Mouse (Mus musculus) hematopoietic stem cell, adult 5-6 weeks (primary cell): Measurements from ENCODE around the gene Dsel. TPM values are rescaled to one million over a fixed set of nuclear protein-coding genes. Genes with fewer than 3 reads are reported as not detected.

Experiments
- ATAC-seq, 2 experiments: fragments of 125-278 bp in 1 of 2; replicated peaks in 1 of 2; 2 replicates each; pipeline ENCODE4 v1.8.0; 2016 to 2017; ENCODE audit warnings: inconsistent platforms in 2 of 2, mild to moderate bottlenecking in 2 of 2, moderate number of reproducible peaks in 2 of 2, low read depth in 1 of 2, moderate TSS enrichment in 1 of 2; ENCODE audit not compliant: low FRiP score in 2 of 2, poor library complexity in 2 of 2, severe bottlenecking in 2 of 2, insufficient read depth in 1 of 2, low TSS enrichment in 1 of 2
- total RNA-seq: library from RNA; stranded (forward); fragments of 172-1452, 232-1000 nt; gene quantifications from 2 replicates; pipeline ENCODE4 v1.2.3, GENCODE M21; 2017

Dsel gene
- total RNA-seq: 8.5 and 9.5 TPM in 2 replicates

DNA sequence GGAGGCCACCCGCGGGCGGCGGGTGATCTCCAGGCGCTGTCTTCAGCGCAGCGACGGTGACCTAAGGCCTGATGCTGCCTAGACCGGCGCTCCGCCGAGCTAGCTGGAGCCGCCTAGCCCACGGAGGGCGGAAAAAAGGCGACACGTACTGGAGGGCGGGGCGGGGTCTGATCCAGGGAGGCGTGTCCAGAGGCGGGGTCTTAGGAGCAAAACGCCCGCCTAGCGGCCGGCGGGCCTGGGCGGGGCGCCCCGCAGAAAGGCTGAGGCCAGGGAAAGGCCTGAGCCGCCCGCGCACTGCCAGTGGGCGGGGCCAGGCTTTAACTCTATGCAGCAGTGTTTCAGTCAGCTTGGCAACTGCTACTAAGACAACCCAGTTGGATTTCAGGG is at the start of gene Dsel:
Gene Dsel (minus strand): TSS at position 140 of the 387 bp plus-strand sequence.
- ATAC-seq: peak; percentile 93 to 94

DNA sequence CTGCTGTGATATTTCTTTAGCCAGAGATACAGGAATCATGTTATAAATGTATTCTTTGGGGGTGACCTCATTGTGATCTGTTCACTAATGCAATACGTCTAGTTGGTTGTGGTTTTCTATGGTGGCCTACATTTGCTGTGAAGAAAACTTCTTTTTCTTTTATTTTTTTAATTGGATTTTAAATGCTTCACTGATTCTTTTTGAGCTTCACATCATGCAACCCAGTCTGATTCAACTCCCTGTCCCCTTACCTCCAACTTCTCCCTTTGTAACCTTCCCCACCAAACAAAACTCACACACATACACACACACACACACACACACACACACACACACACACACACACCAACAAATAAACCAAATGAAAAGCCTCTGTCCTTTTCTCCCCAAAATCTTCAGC is 46.7 kb upstream of the Dsel start:
- ATAC-seq: no peak

GRCm38 (mm10) chr1:111883336-111883735 is 18.6 kb upstream of the Dsel start:
- ATAC-seq: no peak

DNA sequence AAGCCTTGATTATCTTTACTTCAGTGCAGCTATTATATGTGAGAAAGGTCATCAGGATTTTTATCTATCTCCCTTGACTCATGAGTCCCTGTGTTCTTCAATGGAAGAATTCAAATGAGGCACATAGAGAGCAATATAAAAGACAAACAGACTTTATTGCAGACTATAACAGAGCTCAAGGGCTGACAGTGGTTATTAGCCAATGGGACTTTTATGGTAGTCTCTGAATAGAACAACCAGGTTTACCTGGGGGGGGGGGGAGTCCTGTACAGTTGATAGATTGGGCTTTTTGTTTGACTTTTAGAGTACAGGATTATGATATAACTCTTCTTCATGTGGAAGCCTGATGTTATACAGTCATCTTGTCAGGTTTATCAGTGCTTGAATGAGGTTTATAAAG is 11.1 kb upstream of the Dsel start:
- no peak for ATAC-seq

DNA sequence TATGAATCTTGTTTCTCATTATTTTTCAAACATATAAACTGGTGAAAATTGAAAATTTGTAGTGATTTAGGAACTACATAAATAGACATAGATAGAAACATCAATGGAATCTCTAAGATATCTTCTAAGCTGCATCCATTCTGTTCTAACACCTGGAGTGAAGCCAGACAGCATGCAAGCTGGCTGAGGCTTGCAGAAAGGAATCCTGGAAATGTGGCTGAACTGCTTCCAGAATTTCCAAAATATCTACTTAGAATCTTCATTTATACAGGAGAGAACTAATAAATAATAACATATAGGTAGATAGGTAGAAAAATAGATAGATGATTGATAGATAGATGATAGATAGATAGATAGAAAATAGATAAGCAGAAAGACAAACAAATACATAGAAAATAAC is 8.5 kb upstream of the Dsel start:
- no peak for ATAC-seq

DNA sequence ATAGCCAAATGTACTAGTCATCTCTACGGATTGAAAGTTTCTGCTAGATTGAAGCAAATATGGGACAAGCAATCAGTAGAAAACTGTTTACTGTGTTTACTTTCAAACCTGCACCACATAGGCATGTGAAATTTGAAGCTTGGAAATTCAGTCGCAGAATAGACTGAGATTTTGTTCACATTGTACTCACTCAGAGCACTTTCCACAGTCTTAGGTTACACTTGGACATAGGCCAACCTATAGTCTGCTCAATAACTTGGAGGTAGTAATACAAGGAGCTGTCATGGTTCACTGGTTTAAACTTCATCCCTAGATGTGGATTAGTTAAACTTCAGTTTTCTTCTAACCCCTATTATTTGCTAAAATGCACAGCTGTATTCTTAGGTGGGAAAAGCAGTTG is 749 bp upstream of the Dsel start:
- no peak for ATAC-seq

DNA sequence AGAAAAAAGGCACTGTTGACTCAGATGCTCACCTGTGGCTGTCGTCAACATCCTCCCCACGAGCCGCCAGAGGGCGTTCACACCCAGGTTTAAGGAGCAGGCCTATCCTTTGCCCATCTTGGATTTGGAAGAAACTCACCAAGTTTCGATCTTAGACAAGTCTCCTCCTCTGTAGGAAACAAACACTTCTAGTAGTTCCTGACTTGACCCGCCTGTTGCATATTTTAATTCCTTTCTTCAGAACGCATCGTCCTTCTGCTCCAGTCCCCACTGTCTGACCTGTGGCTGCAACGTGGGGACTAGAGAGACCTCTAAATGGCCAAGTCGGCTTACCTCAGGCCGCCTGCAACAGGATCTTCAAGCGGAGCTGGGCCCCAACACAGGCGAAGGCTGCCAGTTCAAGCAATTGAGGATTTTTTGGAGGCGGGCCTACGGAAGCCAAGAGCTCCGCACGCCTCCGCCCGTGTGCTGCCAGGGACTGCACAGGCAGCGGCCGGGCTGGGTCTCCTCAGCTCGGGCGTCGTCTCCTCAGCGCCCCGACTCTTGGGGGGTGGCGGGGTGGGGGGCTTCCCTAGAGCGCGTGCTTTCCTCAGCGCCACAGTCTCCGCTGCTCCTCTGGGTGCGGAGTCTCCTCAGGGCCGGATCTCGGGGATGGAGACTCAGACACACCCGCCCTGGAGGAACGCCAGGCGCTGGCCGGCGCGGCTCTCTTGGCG is 497 bp downstream of the Dsel start:
- peak; percentile 65 to 74 for ATAC-seq

DNA sequence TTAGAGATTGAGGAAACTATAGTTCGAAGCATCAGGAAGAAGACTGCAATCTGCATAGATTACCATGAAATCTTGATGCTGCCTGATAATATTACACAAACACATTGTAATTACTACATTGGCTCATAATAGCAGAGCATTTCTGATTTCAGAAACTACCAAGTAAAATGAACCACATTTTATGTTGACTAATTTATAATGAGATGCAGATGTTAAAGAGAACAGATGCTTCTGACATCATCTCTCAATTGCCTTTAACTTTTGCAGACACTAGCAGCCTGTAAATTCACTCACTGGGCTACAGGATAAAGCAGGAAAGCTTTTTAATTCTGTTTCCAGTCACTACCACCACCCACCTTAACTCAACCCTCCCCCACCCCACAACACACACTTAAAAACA is 6.9 kb downstream of the Dsel start:
- no peak for ATAC-seq

- no peak for ATAC-seq
These were observed 12.3 kb downstream of the Dsel start for GRCm38 (mm10) chr1:111852439-111852838.

DNA sequence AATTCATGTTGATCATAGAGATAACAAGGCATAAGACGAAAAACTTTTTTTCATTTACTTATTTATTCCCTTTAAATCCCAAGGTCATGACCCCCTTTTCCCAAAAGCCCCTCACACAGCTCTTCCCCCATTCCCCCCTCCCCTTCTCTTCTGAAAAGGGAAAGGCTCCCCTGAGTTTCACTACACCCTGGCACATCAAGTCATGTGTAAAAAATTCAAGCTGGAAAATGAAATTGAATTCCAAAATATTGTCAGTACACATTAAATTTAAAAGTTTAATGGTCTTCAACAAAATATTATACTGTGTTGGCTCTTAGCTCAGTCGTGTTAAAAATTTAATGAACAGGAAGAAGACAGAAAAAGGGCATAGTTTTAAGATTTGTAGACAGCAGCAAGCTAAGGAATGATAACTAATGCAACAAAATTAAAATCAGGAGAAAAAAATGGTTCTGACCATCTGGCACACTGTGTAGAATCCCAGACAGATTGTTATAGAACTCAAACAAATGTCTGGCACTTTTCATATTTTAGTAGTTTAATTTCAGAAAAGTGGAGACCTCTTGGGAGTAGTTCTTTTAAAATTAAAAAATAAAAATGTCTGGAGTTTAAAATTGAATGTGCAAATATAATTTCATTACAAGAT is 31.0 kb downstream of the Dsel start:
- ATAC-seq: no peak
